Mouse (Mus musculus): ENCODE data around the gene P2ry1. TPM values are rescaled to one million over a fixed set of nuclear protein-coding genes. Genes with fewer than 3 reads are reported as not detected.

The P2ry1 gene
- polyA plus RNA-seq, 1 experiment, result 0.08 TPM

GRCm38 (mm10) chr3:61049976-61050672 lies 47.5 kb downstream of the P2ry1 start:
- no peaks in the 10 kb centered on the region for H3K27me3 ChIP-seq (ENCODE audit: control insufficient read depth)
- H3K9me3 ChIP-seq (ENCODE audit: control insufficient read depth, low read length), result no peaks in the 10 kb centered on the region
- H3K36me3 ChIP-seq (ENCODE audit: control insufficient read depth), result no peaks in the 10 kb centered on the region
- TF ChIP-seq TAL1 (IDR thresholded peaks at IDR 0.05; ENCODE audit: low read length) (no peak), GATA1 (IDR thresholded peaks at IDR 0.05; ENCODE audit: low read length) (no peak)
- no peaks in the 10 kb centered on the region for H3K4me1 ChIP-seq (ENCODE audit: control insufficient read depth)
- H3K4me3 ChIP-seq (replicated peaks), result no peak overlapping the region
